Mouse (Mus musculus): Measurements from ENCODE around the gene Qtrt1.

Qtrt1 gene

GRCm38 (mm10) chr9:21444574-21444973, 32.9 kb downstream of the Qtrt1 start:
- in situ Hi-C loops (cut with MboI; ENCODE audit: unreplicated experiment in 2 of 2): no loop called here

GRCm38 (mm10) chr9:21445081-21445744, 33.6 kb downstream of the Qtrt1 start:
- in situ Hi-C loops (cut with MboI; ENCODE audit: unreplicated experiment in 2 of 2): no loop called here

DNA sequence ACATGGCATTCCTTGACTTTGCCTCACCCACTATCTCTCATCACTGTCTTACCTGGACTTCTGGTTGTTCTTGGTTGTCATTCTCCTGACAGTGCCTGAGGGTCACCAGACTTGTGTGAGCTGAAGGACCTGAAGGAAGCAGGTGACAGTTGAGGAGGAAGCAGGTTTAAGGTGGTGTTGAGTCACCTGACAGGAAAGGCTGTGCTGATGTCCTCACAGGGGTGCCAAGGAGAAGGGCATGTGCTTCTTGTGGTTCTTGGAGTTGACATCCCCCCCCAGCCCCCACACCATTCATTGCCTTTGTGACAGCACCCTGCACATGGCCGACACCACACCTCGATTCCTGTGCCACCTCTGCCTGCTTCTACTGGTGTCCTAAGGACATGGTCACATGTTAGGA, 36.1 kb downstream of the Qtrt1 start:
- in situ Hi-C loops (cut with MboI; ENCODE audit: unreplicated experiment in 2 of 2): no loop called here

- in situ Hi-C loops (cut with MboI; ENCODE audit: unreplicated experiment in 2 of 2): loop anchor here in 1 of 2 experiments (25.0 kb wide), 1 partner anchor 537 kb away; no protein-coding TSS in a partner anchor
Measured at GRCm38 (mm10) chr9:21449710-21450109, 38.1 kb downstream of the Qtrt1 start.

GRCm38 (mm10) chr9:21450270-21450669, 38.6 kb downstream of the Qtrt1 start:
- in situ Hi-C loops (cut with MboI; ENCODE audit: unreplicated experiment in 2 of 2): loop anchor here in 1 of 2 experiments (25.0 kb wide), 1 partner anchor 538 kb away; no protein-coding TSS in a partner anchor

- in situ Hi-C loops (cut with MboI; ENCODE audit: unreplicated experiment in 2 of 2): loop anchor here in 1 of 2 experiments (25.0 kb wide), 1 partner anchor 539 kb away; no protein-coding TSS in a partner anchor
Measured at GRCm38 (mm10) chr9:21451391-21451790, 39.8 kb downstream of the Qtrt1 start.

GRCm38 (mm10) chr9:21451870-21452269, 40.2 kb downstream of the Qtrt1 start:
- in situ Hi-C loops (cut with MboI; ENCODE audit: unreplicated experiment in 2 of 2): loop anchor here in 1 of 2 experiments (25.0 kb wide), 1 partner anchor 540 kb away; no protein-coding TSS in a partner anchor

DNA sequence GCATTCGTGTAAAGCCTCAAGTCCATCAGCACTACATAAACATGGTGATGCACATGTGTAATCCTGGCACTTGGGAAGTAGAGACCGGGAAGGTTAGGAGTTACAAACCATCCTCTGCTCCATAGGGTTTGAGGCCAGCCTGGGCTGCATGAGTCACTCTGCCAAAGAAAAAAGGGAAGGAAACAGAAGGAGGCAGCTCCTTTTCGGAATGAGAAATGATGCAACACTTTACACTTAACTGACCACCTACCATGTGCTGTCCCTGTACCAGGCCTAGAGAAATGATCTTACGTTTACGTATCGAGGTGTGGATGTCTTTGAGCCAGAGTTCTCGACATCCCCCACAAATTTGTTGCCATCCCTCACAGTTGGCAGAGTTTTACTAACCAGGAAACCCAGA, 41.4 kb downstream of the Qtrt1 start:
- in situ Hi-C loops (cut with MboI; ENCODE audit: unreplicated experiment in 2 of 2): loop anchor here in 1 of 2 experiments (25.0 kb wide), 1 partner anchor 541 kb away; no protein-coding TSS in a partner anchor

- in situ Hi-C loops (cut with MboI; ENCODE audit: unreplicated experiment in 2 of 2): loop anchor here in 1 of 2 experiments (25.0 kb wide), 1 partner anchor 541 kb away; no protein-coding TSS in a partner anchor
Measured at GRCm38 (mm10) chr9:21453459-21453858, 41.8 kb downstream of the Qtrt1 start.

DNA sequence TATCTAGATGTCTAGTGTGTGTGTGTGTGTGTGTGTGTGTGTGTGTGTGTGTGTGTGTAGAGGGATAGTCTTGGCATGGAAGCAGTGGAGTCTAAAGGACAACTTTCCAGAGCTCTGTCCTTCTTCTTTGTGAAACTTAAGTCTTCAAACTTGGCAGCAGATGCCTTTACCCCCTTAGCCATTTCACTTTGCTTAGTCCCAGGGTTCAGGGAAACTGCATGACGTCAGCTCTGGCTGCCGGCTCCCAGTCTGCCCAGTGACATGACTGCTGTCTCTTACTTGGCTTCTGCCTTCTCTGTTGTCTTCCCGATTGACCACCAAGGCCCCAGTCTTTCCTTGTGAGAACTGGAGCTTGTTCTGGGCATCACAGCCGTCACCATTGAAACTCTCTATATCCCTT, 42.9 kb downstream of the Qtrt1 start:
- in situ Hi-C loops (cut with MboI; ENCODE audit: unreplicated experiment in 2 of 2): loop anchor here in 1 of 2 experiments (25.0 kb wide), 1 partner anchor 542 kb away; no protein-coding TSS in a partner anchor

DNA sequence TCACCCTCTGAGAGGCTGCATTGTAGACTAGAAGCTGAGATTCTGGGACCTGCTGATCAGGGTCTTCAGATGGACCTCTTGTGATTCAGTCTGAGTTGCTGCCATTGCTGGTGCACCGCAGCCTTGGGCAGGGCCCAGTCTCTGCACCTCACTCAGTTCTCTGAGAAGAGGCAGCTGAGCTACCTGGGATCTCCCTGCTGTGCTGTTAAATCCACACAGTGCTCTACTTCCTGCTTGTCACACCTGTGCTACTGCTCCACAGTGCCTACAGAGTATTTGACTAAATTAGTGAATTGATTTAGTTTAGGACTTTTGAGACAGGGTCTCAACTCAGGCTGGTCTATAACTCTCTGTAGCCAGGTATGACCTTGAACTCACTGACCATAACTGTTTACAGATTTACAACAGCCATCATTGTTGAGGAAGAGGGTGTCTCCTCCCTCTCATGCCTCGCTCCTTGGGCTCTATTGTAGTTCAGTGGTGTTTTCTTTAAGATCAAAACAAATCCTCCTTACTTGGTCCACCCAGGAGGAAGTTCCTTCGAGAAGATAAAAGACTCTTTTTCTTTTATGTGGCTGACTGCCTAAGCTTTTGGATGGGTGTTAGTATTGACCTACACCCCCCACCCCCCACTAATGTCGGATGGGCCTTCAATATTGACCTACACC, 43.6 kb downstream of the Qtrt1 start:
- in situ Hi-C loops (cut with MboI; ENCODE audit: unreplicated experiment in 2 of 2): loop anchor here in 1 of 2 experiments (5.0 to 25.0 kb wide), 2 partner anchors 43 to 543 kb away; partner anchors contain the start of gene Qtrt1

GRCm38 (mm10) chr9:21456246-21456929, 44.8 kb downstream of the Qtrt1 start:
- in situ Hi-C loops (cut with MboI; ENCODE audit: unreplicated experiment in 2 of 2): loop anchor here in 1 of 2 experiments (5.0 to 25.0 kb wide), 2 partner anchors 44 to 544 kb away; partner anchors contain the start of gene Qtrt1

GRCm38 (mm10) chr9:21456930-21457634, 45.4 kb downstream of the Qtrt1 start:
- in situ Hi-C loops (cut with MboI; ENCODE audit: unreplicated experiment in 2 of 2): loop anchor here in 1 of 2 experiments (5.0 to 25.0 kb wide), 2 partner anchors 45 to 545 kb away; partner anchors contain the start of gene Qtrt1

DNA sequence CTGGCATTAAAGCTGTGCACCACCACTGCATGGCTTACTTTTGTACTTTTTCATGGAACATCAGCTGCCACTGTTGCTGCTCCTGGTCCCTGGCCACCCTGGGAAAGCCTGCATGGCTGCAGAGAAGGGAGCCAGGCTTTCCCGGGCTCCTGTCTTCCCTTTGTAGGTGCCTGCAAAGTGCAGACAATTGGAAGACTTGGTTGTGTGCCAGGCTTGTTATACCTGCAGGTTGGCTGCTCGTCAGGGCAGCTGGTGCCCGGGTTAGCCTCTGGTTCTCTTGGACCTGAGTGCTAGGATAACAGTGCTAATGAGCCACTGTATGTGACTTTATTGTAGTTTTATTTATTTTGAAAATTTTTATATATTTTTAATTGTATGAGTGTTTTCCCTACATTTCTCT, 47.2 kb downstream of the Qtrt1 start:
- in situ Hi-C loops (cut with MboI; ENCODE audit: unreplicated experiment in 2 of 2): loop anchor here in 1 of 2 experiments (5.0 to 25.0 kb wide), 2 partner anchors 47 to 547 kb away; partner anchors contain the start of gene Qtrt1

- in situ Hi-C loops (cut with MboI; ENCODE audit: unreplicated experiment in 2 of 2): loop anchor here in 1 of 2 experiments (25.0 kb wide), 1 partner anchor 548 kb away; no protein-coding TSS in a partner anchor
Measured at GRCm38 (mm10) chr9:21460400-21460940, 48.8 kb downstream of the Qtrt1 start.

DNA sequence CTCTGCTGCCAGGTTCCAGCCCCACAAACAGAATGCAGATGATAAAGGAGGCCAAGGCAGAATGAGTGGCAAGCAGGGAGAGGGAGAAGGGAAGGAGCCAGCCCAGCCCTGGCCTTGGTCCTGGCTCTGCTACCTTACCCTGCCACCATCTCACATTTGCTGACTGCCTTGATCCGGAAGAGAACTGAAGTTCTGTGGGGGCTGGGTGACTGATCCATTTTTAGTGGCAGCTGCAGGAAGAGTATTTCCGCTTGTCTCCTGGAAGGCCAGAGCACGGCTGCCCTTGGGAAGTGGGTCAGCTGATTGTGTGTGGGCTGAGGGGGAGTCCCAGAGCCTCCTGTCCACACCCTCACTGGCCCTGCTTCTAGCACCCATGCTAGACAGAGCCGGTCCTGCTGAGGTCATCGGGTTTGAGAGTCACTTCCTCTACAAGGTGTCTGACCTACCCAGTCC, 51.5 kb downstream of the Qtrt1 start:
- in situ Hi-C loops (cut with MboI; ENCODE audit: unreplicated experiment in 2 of 2): loop anchor here in 1 of 2 experiments (25.0 kb wide), 1 partner anchor 551 kb away; no protein-coding TSS in a partner anchor

DNA sequence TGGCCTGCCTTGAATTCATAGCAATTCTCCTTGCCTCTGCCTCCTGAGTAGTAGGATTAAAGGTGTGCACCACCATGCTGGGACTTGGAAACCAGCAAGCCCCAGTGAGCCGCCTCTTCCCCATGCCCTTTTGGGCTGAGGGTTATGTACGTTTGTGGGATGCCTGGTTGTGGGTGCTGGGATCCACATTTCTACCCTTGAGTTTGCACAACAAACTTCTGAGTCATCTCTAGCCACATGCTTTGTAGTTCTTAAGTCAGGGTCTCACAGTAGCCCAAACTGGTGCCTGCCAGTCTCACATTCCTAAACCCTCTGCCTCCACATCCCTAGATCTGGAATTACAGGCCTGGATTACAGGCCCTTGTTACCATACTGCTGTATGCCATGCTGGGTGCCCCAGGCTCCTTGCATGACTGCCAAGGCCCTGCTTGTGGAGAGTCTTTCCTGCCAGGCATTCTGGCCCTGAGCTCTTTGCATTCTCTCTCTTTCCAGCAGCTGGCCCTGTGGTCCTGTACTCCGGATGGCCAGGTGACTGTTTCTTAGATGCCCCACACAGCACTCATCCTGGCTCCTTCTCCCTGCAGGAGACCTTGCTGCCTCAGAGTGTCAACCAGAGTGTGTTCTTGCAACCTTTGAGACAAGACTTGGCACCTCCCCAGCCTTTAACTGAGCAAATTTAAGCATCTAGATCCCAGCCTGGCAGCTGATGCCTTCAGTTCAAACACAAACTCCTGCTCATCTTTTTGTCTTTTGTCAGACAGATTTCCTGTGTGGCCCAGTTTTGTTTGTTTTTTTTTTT, 52.3 kb downstream of the Qtrt1 start:
- in situ Hi-C loops (cut with MboI; ENCODE audit: unreplicated experiment in 2 of 2): loop anchor here in 1 of 2 experiments (25.0 kb wide), 1 partner anchor 552 kb away; no protein-coding TSS in a partner anchor

GRCm38 (mm10) chr9:21464565-21464928, 52.9 kb downstream of the Qtrt1 start:
- in situ Hi-C loops (cut with MboI; ENCODE audit: unreplicated experiment in 2 of 2): loop anchor here in 1 of 2 experiments (25.0 kb wide), 1 partner anchor 552 kb away; no protein-coding TSS in a partner anchor
